Mouse (Mus musculus): ENCODE measurements around the gene Dcps.
A peak's percentile ranks its signal among the peaks of the same experiment; 100 is the strongest.

The Dcps gene

DNA sequence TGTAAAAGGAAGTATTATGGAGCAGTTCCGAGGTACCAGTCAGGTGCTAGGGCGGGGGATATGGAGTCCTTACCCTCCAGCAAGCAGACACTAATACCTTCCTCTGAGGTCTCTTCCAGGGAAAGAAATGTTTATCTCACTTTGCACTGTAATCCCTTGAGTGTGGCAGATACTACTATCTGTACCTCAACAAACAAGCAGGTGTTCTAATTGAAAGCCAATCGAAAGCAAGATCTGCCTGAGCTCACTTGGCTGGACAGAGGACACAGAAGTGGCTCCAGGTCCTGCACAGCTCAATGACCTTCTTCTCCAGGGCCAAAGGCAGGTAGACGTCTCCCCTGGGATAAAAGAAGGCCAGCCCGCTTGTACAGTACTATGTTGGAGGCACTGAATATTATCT, 65.8 kb downstream of the Dcps start:
- no peak for DNase-seq (ENCODE audit: low read depth, low spot score)

DNA sequence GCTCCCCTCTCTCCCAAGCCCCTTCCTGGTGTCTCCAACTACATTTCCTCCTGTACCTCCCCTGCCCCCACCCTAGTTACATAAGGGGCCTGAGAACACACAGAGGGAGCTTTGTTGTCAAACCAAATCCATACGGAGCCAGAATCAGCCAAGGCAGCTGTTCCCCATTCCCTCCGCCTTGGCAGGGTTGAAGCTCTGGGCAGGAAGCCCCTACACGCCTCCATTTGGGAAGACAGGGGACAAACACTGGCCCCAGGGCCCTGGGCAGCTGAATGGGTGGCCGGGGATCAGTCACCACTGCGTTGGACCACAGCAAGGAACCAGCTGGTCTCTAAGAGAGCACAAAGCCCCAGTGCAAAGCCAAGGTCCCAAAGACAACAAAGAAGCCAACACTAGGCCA, 66.9 kb downstream of the Dcps start:
- DNase-seq (ENCODE audit: low read depth, low spot score): no peak

DNA sequence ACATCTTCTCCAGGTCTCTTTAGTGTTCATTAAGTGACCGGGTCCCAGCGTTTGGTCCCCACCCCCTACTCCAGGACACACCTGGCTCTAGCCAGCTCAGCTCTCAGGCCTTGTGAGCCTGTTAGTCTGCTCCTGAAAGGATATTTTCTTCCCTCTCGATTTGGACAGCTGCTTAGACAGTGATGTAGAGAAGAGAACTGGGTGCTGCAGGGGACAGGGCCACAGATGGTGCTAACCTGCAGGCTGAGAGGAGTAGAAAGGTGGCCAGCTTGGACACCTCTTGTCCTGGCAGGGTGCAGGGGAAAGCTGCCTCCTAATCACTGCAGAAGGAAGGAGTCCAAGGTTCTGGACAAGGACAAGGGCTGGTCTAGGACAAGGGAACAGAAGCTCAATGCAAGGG, 67.8 kb downstream of the Dcps start:
- no peak for DNase-seq (ENCODE audit: low read depth, low spot score)

DNA sequence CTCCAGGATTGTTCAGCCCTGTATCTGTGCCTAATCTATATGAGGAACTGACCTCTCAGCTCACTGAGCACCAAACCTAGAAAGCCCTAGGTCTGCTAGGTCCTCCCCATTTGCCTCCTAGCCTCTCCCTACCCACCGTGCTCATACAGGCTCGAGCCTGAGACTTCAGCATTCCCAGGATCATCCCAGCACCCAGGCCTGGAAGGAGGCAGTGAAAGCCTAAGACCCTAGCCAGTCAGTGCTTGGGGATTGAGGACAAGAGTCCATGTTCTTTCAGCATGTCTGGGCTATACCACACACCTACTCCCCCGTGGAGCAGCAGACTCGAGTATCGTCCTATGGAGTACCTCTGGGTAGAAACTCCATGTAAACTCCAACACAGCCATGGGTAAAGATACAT, 68.5 kb downstream of the Dcps start:
- no peak for DNase-seq (ENCODE audit: low read depth, low spot score)

DNA sequence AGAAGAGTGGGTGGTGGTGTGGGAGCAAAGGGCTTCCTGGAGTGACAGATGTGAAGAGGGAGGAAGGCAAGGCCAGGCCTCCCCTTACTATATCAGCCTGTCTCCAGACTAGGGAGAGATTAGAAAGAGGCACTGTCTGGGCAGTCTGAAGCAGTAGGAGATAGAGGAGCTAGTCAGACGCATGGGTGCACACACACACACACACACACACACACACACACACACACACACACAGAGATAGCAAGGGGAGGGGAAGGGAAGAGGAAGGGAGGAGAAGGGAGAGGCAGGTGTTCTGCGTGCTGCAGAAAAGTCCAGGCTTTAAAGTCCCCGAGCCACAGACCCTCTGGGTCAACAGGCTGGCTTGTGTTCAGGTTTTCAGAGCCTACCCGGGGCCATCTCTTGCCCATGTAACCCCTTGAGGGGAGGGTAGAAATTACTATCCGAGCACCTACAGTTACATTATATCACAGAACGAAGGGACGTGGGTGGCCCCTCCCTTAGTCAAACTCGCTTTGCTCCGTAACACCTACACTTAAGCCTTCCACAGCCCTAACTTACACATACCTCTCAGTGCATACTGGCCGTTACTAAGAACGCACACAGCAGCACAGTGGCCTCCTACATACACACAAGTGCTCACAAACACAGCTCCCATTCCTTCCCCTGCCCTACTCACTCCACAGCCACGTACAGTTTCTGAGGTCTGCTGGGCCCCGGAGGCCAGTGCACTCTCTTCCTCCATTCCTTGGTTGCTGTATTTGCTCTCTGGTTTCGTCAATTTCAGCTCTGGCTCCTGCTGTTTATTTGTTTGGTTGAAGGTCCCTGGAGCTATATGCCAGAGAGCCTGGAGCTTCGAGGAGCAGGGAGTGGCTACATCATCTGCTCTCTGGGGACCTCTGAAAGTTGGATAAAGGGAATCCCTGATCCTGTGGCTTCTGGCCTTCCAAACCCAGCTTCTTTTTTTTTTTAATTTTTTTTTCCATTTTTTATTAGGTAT, 69.7 kb downstream of the Dcps start:
- peak; percentile 22 for DNase-seq (ENCODE audit: low read depth, low spot score)

DNA sequence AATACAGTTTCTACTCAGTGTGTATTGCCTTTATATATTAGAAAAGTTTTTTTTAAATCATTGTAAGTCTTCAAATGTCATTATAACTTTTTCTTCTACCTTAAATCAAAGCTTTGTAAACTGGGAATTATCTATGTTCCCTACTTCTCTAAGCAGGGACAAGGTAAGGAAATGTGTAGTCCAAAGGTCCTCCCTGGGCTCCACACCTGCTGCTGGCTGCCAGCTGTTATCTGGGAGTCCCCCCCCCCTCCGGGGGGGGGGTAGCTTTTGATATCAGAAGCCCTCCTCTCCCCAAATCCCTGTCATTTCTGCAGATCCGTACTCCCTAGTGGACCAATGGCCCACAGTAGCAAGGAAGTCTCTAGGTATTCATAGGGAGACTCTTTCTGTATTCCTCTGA, 70.4 kb downstream of the Dcps start:
- DNase-seq (ENCODE audit: low read depth, low spot score): no peak

DNA sequence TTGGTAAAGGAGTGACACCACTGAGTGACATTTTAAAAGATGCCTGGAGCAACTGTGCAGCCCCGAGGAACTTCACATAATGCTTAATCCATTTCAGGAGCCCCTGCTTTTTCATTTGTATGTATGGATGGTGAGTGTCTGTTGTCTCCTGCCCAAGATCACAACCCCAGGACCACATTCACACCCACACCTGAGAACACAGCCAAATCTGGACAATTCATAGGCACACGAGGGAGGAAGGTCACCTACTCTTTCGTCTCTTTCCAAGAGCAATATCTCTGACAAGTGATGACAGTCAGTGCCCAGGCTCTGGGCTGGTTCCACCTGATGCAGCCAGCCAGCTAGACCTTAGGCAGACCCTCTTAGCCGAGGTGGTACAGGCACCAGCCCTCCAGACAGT, 71.2 kb downstream of the Dcps start:
- DNase-seq (ENCODE audit: low read depth, low spot score): no peak

DNA sequence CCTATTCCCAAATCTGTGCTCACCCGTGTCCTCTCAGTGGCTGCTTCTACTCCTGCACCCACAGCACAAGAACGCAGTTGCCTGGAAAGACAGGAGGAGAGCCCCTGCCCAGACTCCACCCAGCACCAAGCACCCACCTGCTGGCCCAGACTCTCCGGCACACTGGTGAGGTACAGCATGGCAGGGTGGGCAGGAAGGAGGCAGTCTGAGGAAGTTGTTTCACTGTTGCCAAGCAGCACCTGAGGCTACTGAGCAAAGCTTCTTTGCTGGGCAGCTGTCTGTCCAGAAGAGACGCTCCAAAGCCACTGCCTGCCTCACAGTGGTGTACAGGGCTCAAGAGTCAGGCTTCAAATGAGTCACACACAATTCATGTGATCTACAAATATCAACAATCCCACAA, 77.1 kb downstream of the Dcps start:
- DNase-seq (ENCODE audit: low read depth, low spot score): no peak

DNA sequence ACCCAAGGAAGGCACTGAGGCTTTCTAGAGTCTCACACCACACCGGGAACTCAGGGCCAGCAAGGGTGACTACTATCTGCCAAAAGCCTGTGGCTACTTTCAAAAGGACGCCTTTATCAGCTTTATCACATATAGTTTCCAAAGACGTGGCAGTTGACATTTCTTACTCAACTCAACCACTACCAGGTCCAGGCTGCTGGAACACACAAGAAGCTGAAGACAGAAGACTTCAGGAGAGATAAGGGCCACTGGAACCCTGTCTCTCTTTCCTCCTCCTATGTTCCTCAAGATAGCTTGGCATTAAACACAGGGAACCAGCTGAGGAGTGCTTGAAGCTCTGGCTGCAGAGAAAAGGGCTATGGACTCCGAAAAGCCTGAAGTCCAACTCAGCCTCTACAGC, 78.0 kb downstream of the Dcps start:
- no peak for DNase-seq (ENCODE audit: low read depth, low spot score)

DNA sequence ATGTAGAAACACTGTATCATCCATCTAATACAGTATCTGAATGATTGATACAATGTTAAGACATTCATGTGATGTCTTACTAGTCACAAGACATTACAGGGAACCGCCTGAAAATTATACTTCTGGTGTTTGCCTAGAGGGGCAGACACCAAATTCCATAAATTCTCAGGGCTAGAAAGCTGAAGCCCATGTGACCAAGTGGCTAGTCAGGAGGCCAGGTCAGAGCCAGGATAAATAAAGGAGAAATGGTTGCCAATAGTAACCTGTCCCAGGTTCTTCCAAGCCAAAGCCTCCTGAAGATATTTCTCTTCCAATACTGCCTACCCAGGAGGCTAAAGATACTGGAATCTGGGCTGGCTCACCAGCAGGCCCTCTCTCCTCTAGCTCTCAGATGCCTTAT, 80.1 kb downstream of the Dcps start:
- DNase-seq (ENCODE audit: low read depth, low spot score): peak; percentile 42

DNA sequence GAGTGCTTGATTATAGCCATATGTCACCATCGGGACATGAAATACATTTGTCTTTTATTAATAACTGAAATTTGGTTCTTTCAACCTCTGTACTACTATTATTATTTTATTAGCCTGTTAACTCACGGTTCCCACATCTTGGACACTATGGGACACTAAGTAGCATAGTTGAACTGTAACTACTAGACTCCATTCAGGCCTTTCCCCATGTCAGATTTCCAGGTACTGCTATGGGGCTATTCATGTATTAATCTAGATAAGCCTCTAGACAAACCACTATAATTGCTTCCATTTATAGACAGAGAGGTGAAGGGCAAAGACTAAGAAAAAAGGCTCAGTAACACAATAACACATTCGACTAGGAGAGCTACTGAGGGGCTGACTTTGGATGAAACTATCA, 82.5 kb downstream of the Dcps start:
- DNase-seq (ENCODE audit: low read depth, low spot score): no peak

DNA sequence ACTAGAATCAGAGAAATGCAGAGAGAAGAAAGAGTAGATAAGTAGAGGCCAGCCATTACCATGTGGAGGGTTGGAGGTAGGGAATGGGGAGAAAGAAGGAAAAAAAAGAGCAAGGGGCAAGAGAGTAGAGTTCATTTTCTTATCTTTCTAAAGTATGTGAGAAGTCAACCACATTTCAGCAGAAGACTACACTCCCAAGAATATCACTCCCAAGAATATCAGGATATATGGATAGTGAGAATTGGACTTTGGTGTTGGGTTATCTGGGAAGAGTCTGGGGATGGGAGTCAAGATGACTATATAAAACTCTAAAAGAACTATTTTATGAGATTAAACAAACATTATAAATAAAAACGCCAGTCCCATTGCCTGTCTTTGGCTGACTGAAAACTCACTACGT, 83.0 kb downstream of the Dcps start:
- no peak for DNase-seq (ENCODE audit: low read depth, low spot score)
